Mouse (Mus musculus) sigmoid colon, adult 10 weeks (tissue): Measurements from ENCODE around the gene Apln. TPM values are rescaled to one million over a fixed set of nuclear protein-coding genes. Genes with fewer than 3 reads are reported as not detected.

ENCODE experiments used
- polyA plus RNA-seq: library from polyadenylated mRNA; stranded (reverse); fragments of 350-450 nt; fragmentation: Illumina TruSeq; extraction: RNeasy Lipid Tissue Mini Kit (QIAGEN cat#74804); gene quantifications from one replicate; pipeline ENCODE4 v1.2.3, GENCODE M21; 2014; ENCODE audit warnings: low read depth, low replicate concordance

Gene Apln
- polyA plus RNA-seq: 1.0 TPM

GRCm38 (mm10) chrX:48034144-48035113 lies at the start of gene Apln:
TSS of gene Apln (minus strand) at chrX:48034853.

Other genes starting within 250 kb of the Apln start
- 6.5 TPM for gene Smarca1, start 141.9 kb downstream of the Apln start, polyA plus RNA-seq
- gene Ocrl, start 122.5 kb downstream of the Apln start, polyA plus RNA-seq: 48.6 TPM
- 2.4 TPM for gene Xpnpep2, start 73.9 kb upstream of the Apln start, polyA plus RNA-seq
- gene Sash3, start 111.6 kb upstream of the Apln start, polyA plus RNA-seq: 2.6 TPM
- 44.5 TPM for gene Zdhhc9, start 174.0 kb upstream of the Apln start, polyA plus RNA-seq
- 29.2 TPM for gene Utp14a, start 222.0 kb upstream of the Apln start, polyA plus RNA-seq